Mouse (Mus musculus) lung, postnatal 0 days (tissue): Measurements from ENCODE around the gene Nalcn.

ENCODE experiments used
- CTCF ChIP-seq: IDR thresholded peaks from 2 replicates; pipeline ENCODE4 v1.5.1; 2016; ENCODE audit warnings: antibody characterized with exemption, mild to moderate bottlenecking
- EP300 ChIP-seq: IDR thresholded peaks from 2 replicates; pipeline ENCODE4 v1.6.1; 2016; ENCODE audit warnings: antibody characterized with exemption, mild to moderate bottlenecking, control low read depth

DNA sequence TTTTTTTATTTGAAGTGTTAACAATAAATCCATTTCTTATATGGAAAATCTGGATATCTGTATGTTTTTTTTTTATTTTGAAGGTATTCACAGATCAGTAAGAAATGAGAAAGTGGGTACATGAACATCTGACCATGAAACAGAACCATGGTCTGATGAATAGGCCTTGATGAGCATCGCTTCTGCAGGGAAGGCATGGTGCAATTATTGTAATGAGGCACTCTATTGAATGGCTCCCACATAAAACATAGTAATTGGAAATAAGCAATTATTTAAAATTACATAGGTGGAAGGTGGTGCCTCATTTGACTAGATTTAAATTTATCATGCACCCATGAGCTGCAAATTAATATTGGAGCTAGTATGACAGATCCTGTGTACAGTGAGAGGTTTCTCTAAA is 267.3 kb downstream of the Nalcn start:
- TF ChIP-seq CTCF (no peak), EP300 (no peak)
